Mouse (Mus musculus) heart, embryonic 14.5 days (tissue): Measurements from ENCODE around the gene Trat1. TPM values are rescaled to one million over a fixed set of nuclear protein-coding genes. Genes with fewer than 3 reads are reported as not detected.

Experiments used
- ATAC-seq: fragments of 200-750 bp; cut with Nextera tagmentation; 2 replicates; pipeline ENCODE4 v1.8.0; 2017; ENCODE audit warnings: low read depth, moderate TSS enrichment; ENCODE audit not compliant: insufficient number of reproducible peaks, insufficient read depth, low FRiP score
- H3K27ac ChIP-seq, 2 experiments: fragments of 200-500 bp in 1 of 2; fragments of 300-500 bp in 1 of 2; sonication (generic) in 1 of 2; replicated peaks in 1 of 2; 2 replicates each; pipeline ENCODE4 v1.5.1; 2012 to 2014; ENCODE audit warnings: low read depth in 2 of 2, low read length in 2 of 2, control low read depth in 1 of 2, mild to moderate bottlenecking in 1 of 2, mixed read lengths in 1 of 2; ENCODE audit not compliant: control insufficient read depth in 1 of 2, insufficient read depth in 1 of 2
- H3K27me3 ChIP-seq: fragments of 300-500 bp; sonication (generic); 2 replicates; pipeline ENCODE4 v1.6.1; 2014; ENCODE audit warnings: mild to moderate bottlenecking, low read length, control low read depth; ENCODE audit not compliant: control insufficient read depth, insufficient read depth
- H3K36me3 ChIP-seq: fragments of 300-500 bp; sonication (generic); 2 replicates; pipeline ENCODE4 v1.6.1; 2014; ENCODE audit warnings: mild to moderate bottlenecking, control low read depth, low read length, mixed read lengths; ENCODE audit not compliant: control insufficient read depth, insufficient read depth
- H3K4me1 ChIP-seq, 2 experiments: fragments of 200-500 bp in 1 of 2; fragments of 300-500 bp in 1 of 2; sonication (generic) in 1 of 2; 2 replicates each; pipeline ENCODE4 v1.6.1; 2012 to 2014; ENCODE audit warnings: low read length in 2 of 2, control low read depth in 1 of 2, mixed read lengths in 1 of 2; ENCODE audit not compliant: control insufficient read depth in 2 of 2, insufficient read depth in 2 of 2
- H3K4me2 ChIP-seq: fragments of 300-500 bp; sonication (generic); 2 replicates; pipeline ENCODE4 v1.6.1; 2014; ENCODE audit warnings: mild to moderate bottlenecking, low read length
- H3K4me3 ChIP-seq, 2 experiments: fragments of 200-500 bp in 1 of 2; fragments of 300-500 bp in 1 of 2; sonication (generic) in 1 of 2; 2 replicates each; pipeline ENCODE4 v1.5.1; 2012 to 2014; ENCODE audit warnings: low read length in 2 of 2, mild to moderate bottlenecking in 2 of 2, control low read depth in 1 of 2, low read depth in 1 of 2, moderate library complexity in 1 of 2; ENCODE audit not compliant: control insufficient read depth in 1 of 2, insufficient read depth in 1 of 2
- H3K9ac ChIP-seq: fragments of 300-500 bp; sonication (generic); 2 replicates; pipeline ENCODE4 v1.6.1; 2014; ENCODE audit warnings: mild to moderate bottlenecking, low read length
- H3K9me3 ChIP-seq: fragments of 300-500 bp; sonication (generic); 2 replicates; pipeline ENCODE4 v1.6.1; 2016; ENCODE audit warnings: low read length, control low read depth; ENCODE audit not compliant: control insufficient read depth
- WGBS: fragments of 180-500 bp; shearing (Covaris S2); extraction: QIAGEN DNeasy Blood & Tissue Kit; methylation state at CpG from one replicate; pipeline ENCODE4 v1.1.7; 2014; 5-methylcytosine and 5-hydroxymethylcytosine counted together
- polyA plus RNA-seq: library from polyadenylated mRNA; unstranded; fragments of >200 nt; fragmentation: Nextera tagmentation; extraction: Ambion mirVana; gene quantifications from 2 replicates; pipeline ENCODE4 v1.2.1, GENCODE M21; 2014

Trat1 gene
- polyA plus RNA-seq, 1 experiment from 2014 or later, result not detected

DNA sequence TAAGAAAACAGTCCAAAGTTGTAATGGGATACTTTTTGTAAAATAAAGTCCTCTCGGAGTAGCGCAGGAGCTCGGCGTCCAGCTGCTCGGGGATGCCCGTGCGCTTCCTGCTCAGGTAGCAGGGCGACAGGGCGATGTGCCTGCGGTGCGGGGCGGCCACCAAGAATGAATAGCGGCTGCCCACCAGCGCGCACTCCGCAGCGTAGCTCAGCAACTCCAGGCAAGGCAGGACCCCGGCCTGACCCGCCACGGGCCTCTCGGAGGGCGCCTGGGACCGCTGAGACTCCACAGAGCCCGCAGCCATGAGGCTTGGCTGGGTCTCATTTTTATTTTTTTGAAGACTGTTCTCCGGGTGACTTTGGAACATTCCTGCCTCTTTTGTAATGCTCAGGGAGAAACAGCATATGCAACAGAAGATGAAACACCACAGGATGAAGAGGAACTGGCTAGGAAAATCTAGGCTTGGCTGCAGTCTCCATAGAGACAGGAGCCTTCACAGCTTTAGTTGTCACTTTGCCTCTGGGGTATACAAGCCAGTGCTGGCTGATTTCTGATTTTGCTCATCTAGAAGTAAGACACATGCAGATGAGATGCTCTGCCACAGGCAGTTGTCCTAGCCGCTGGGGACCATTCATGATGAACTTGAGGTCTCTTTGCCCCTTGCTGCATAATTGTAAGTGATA, 21.5 kb downstream of the Trat1 start:
- 0 out of 2 replicates have a peak, but pooled peaks cover 4% of the 10 kb centered on the region for H3K27me3 ChIP-seq
- H3K9me3 ChIP-seq, result no peaks in the 10 kb centered on the region
- WGBS, result 14% methylated on average over 26 of the region's 26 CpGs
- no peaks in the 10 kb centered on the region for H3K4me1 ChIP-seq
- ATAC-seq, result no peak
- no peak overlapping the region for H3K9ac ChIP-seq
- no peaks in the 10 kb centered on the region for H3K36me3 ChIP-seq
- H3K4me2 ChIP-seq, result peak overlapping the region; percentile 55
- H3K27ac ChIP-seq, result no peak overlapping the region
- no peak overlapping the region; a peak in 1 of 4 replicates for H3K4me3 ChIP-seq

DNA sequence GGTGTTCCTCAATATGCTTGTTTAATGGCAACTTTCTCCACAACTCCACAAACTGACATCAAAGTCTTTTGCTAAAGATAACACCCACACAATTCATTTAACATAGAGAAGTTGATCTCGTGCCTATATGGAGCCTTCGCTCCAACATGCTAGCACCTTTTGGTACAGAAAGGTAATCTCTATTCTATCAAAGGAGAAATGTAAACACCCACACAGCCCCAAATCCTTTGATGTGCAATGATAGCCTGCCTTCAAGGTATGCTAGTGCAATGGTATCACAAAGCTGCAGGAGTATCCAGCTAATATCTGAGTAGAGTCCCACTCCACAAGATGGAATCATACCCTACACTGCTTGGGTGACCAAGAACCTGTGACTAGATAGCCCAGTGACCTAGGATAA, 26.4 kb downstream of the Trat1 start:
- H3K9ac ChIP-seq, result no peak overlapping the region
- H3K4me1 ChIP-seq, result no peaks in the 10 kb centered on the region
- WGBS, result 68% methylated on average over 2 of the region's 2 CpGs
- H3K4me2 ChIP-seq, result no peak overlapping the region
- H3K9me3 ChIP-seq, result no peaks in the 10 kb centered on the region
- H3K27me3 ChIP-seq, result 0 out of 2 replicates have a peak, but pooled peaks cover under 1% of the 10 kb centered on the region
- no peaks in the 10 kb centered on the region for H3K36me3 ChIP-seq
- no peak overlapping the region for H3K4me3 ChIP-seq
- ATAC-seq, result no peak
- H3K27ac ChIP-seq, result no peak overlapping the region

DNA sequence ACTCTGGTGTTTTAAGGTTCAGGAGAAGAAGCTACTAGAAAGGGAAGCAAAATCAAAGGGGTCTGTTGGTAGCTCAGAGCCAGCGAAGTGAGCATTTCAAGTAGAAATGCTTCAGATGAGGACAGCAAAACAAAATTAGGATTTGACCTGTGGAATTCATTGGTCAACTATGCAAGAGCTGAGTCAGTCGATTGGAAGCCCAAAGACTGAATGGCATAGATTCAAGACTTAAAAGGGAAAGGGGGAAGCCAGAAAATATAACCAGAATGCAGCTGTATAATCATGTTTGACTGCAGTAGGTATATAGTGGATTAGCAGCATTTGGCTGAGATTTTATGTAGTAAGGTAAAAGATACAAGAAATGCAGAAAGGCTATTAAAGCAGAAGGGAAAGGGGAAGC, 26.8 kb downstream of the Trat1 start:
- Histone ChIP-seq H3K36me3 (no peaks in the 10 kb centered on the region), H3K9ac (no peak overlapping the region), H3K27ac (no peak overlapping the region), H3K27me3 (no peaks in the 10 kb centered on the region), H3K4me1 (no peaks in the 10 kb centered on the region), H3K4me2 (no peak overlapping the region), H3K4me3 (no peak overlapping the region), H3K9me3 (no peaks in the 10 kb centered on the region)
- WGBS, result 65% methylated on average over 2 of the region's 2 CpGs
- no peak for ATAC-seq

DNA sequence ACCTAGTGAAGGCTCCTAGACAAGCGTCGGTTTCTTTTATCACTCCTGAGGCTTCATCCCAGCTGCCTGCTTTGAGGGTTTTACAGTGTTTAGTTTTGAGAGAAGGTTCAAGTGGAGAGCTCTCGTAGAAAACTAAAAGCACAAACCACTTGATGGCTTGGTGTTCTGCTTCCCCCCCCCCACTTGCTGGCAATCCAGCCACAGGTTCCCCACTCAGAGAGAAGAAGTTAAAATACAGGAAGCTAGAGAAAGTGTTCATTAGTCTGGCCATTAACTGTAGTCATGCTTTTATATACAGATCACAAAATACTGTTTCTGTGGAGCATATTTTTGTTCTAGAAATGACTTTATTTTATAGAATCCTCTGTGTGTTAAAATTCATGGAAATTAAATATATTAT, 30.3 kb downstream of the Trat1 start:
- WGBS, result 31% methylated on average over 3 of the region's 3 CpGs
- H3K4me1 ChIP-seq, result no peaks in the 10 kb centered on the region
- H3K4me2 ChIP-seq, result no peak overlapping the region
- no peaks in the 10 kb centered on the region for H3K9me3 ChIP-seq
- no peaks in the 10 kb centered on the region for H3K36me3 ChIP-seq
- H3K4me3 ChIP-seq, result no peak overlapping the region
- no peak overlapping the region for H3K27ac ChIP-seq
- H3K9ac ChIP-seq, result no peak overlapping the region
- no peak for ATAC-seq
- H3K27me3 ChIP-seq, result no peaks in the 10 kb centered on the region

DNA sequence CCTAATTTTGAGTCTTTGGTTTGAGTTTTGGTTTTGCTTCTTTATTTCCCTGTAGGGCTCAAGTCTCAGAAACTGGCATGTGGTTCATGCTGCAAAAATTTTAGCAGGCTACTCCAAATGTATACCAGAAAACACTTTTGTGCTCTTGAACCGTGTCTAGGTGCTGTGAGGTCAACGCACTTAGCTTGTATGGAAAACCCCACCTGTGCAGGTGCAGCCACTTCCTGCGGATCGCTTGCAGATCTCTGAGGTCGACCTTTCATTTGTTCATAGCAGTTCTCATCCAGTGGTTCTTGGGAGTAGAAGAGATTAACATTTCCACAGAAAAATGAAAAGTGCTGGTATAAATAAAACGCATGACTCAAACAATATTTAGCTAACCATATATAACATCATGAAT, 31.8 kb downstream of the Trat1 start:
- Histone ChIP-seq H3K4me3 (no peak overlapping the region), H3K4me2 (no peak overlapping the region), H3K36me3 (no peaks in the 10 kb centered on the region), H3K27me3 (no peaks in the 10 kb centered on the region), H3K4me1 (no peaks in the 10 kb centered on the region), H3K27ac (no peak overlapping the region), H3K9ac (no peak overlapping the region), H3K9me3 (no peaks in the 10 kb centered on the region)
- 81% methylated on average over 6 of the region's 6 CpGs for WGBS
- no peak for ATAC-seq

DNA sequence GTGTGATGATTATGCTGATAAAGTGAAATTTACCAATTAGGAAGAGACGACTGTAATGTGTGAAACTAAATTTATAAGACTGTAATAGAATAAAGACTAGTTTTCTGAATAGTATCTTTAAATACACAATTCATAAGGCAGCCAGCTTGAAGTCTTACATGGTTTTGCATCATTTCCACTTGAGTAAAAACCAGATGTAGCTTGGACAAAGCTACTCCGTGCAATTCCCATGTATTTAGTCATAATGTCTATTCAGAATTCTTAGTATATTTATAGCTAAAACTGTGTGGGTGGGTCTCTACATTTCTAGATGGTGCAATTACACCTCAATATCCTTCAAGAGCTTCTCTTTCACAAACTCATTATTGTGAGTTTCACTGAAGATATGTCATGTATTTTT, 33.4 kb downstream of the Trat1 start:
- no peak overlapping the region for H3K4me3 ChIP-seq
- H3K27me3 ChIP-seq, result no peaks in the 10 kb centered on the region
- no peaks in the 10 kb centered on the region for H3K36me3 ChIP-seq
- no peak for ATAC-seq
- H3K4me2 ChIP-seq, result no peak overlapping the region
- H3K4me1 ChIP-seq, result no peaks in the 10 kb centered on the region
- 82% methylated on average over 2 of the region's 2 CpGs for WGBS
- H3K27ac ChIP-seq, result no peak overlapping the region
- no peaks in the 10 kb centered on the region for H3K9me3 ChIP-seq
- H3K9ac ChIP-seq, result no peak overlapping the region

DNA sequence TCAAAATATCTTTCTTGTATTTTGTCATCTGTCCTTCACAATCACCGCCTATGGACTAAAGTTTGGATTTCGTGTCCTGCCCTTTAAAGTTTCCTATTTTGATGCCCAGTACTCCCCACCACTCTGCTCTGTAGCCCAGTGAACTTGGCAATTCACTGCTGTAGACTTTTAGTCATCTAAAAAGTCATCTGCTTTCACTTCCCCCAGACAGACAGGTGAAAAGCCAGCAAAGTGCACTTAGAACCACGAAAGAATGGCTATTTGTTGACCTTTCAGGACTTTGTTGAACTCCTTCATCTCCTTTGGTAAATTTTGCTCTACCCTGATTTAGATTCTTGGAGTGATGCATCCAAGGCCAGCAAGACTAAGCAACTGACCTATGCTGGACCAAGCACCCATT, 34.9 kb downstream of the Trat1 start:
- Histone ChIP-seq H3K27ac (no peak overlapping the region), H3K4me1 (no peaks in the 10 kb centered on the region), H3K4me3 (no peak overlapping the region), H3K36me3 (no peaks in the 10 kb centered on the region), H3K4me2 (no peak overlapping the region), H3K27me3 (no peaks in the 10 kb centered on the region), H3K9me3 (no peaks in the 10 kb centered on the region), H3K9ac (no peak overlapping the region)
- ATAC-seq, result no peak
- WGBS, result 90% methylated on average over 3 of the region's 3 CpGs

DNA sequence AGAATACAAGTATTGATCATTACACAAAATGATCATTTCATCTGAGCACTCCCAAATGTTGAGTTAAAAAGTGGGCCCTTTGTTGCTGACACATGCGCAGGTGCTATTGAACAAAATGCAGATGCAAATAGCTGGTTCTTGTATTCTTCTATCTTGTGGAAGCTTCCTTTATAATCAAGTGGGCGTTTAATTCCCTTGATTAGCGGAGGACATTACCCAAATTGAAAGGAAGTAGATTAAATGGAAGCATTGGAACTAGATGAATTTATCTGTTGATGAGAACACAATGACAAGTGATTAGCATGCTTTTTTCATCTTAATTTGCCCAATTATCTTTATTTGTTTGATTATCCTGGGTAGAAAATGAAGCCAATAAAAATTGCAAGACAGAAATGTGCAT, 51.6 kb downstream of the Trat1 start:
- H3K4me2 ChIP-seq, result no peak overlapping the region
- H3K27me3 ChIP-seq, result no peaks in the 10 kb centered on the region
- no peak overlapping the region for H3K4me3 ChIP-seq
- no peaks in the 10 kb centered on the region for H3K36me3 ChIP-seq
- no peaks in the 10 kb centered on the region for H3K9me3 ChIP-seq
- H3K4me1 ChIP-seq, result peaks cover 0 to 7% of the 10 kb centered on the region in 2 experiments; a peak in 1 of 4 replicates
- ATAC-seq, result no peak
- no peak overlapping the region for H3K27ac ChIP-seq
- WGBS, result 86% methylated on average over 3 of the region's 3 CpGs
- no peak overlapping the region for H3K9ac ChIP-seq
